Mouse (Mus musculus): ENCODE measurements at regions not wholly inside any gene's neighbourhood (a gene's known extent, or its start where the extent isn't known, plus 50 kb on each side); places are given as distances from the start of the nearest gene placed in this dataset.
A peak's percentile ranks its signal among the peaks of the same experiment; 100 is the strongest.

DNA sequence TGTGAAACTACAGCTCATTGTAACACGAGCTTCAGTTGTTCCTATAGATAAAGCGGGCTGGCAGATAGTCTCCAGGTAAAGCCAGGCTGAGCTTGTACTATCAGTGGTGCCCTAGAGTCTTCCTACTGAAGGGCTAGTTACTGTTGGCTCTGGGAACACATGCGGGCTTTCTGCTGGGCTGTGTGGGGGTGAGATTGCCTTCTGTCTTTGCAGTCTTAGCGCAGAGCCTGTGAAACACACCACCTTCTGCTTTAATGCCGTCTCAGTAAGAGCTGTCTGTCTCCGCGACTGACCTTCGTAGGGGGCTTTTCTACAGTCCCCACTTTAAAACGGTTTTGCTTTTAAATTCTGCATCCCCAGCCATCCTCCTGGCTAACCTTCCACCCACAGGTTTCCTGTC, 76.7 kb downstream of the Trim29 start:
- ATAC-seq, result no peak
- 67% methylated on average over 9 of the region's 9 CpGs for WGBS
- no peak overlapping the region for H3K4me3 ChIP-seq (ENCODE audit: low read depth, low read length)
- H3K36me3 ChIP-seq (ENCODE audit: control insufficient read depth, insufficient read depth, low read length), result no peaks in the 10 kb centered on the region
- no peaks in the 10 kb centered on the region for H3K27me3 ChIP-seq (ENCODE audit: control insufficient read depth, insufficient read depth, low read depth, low read length)
- no peak overlapping the region for H3K9ac ChIP-seq (ENCODE audit: low read depth, low read length)
- no peaks in the 10 kb centered on the region for H3K9me3 ChIP-seq (replicated peaks; ENCODE audit: control insufficient read depth, low read length, poor library complexity, severe bottlenecking)
- peaks cover 3% of the 10 kb centered on the region; the same call in 1 of the 2 replicates for H3K4me1 ChIP-seq (ENCODE audit: control insufficient read depth, insufficient read depth, low read length)
- no peak overlapping the region for H3K4me2 ChIP-seq (ENCODE audit: low read length)
- H3K27ac ChIP-seq (ENCODE audit: low read length), result no peak overlapping the region

DNA sequence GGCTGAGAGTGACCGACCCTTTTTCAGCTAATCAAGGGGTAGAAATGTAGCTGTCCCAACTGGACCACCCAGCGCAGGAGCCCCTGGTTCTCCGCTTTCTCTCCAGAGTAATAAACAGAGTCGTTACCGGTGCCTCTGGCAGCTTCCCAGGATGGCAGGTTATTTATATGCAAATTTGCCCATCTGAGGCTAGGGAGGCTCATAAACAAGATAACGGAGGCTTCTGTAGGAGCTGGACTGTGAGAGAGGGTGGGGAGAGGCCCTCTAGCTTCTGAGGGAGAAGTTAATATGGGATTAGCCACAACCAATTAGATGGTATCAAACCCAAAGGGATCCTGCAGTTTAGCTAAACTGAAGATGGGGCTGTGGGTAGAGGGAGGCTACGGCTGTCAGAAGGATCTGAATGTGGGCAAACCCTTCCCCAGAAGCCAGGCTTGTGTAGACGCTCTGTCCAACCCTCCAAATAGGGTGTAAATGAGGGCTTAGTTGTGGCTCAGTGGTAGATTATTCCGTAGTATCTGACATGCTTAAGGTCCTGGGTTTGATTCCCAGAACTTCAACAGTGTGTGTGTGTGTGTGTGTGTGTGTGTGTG, 78.9 kb downstream of the Trim29 start:
- no peaks in the 10 kb centered on the region for H3K27me3 ChIP-seq (ENCODE audit: control insufficient read depth, insufficient read depth, low read depth, low read length)
- H3K27ac ChIP-seq (ENCODE audit: low read length), result no peak overlapping the region
- no peaks in the 10 kb centered on the region for H3K36me3 ChIP-seq (ENCODE audit: control insufficient read depth, insufficient read depth, low read length)
- no peak overlapping the region for H3K9ac ChIP-seq (ENCODE audit: low read depth, low read length)
- H3K9me3 ChIP-seq (replicated peaks; ENCODE audit: control insufficient read depth, low read length, poor library complexity, severe bottlenecking), result no peaks in the 10 kb centered on the region
- H3K4me3 ChIP-seq (ENCODE audit: low read depth, low read length), result no peak overlapping the region
- no peak overlapping the region for H3K4me2 ChIP-seq (ENCODE audit: low read length)
- ATAC-seq, result peak; percentile 76
- 13% methylated on average over 9 of the region's 9 CpGs for WGBS
- no peaks in the 10 kb centered on the region; the same call in 1 of the 2 replicates for H3K4me1 ChIP-seq (ENCODE audit: control insufficient read depth, insufficient read depth, low read length)

- 80% methylated on average over 6 of the region's 6 CpGs for WGBS
- Histone ChIP-seq H3K36me3 (ENCODE audit: control insufficient read depth, insufficient read depth, low read length) (no peaks in the 10 kb centered on the region), H3K27me3 (ENCODE audit: control insufficient read depth, insufficient read depth, low read depth, low read length) (no peaks in the 10 kb centered on the region), H3K4me2 (ENCODE audit: low read length) (no peak overlapping the region), H3K9ac (ENCODE audit: low read depth, low read length) (no peak overlapping the region), H3K4me1 (ENCODE audit: control insufficient read depth, insufficient read depth, low read length) (no peaks in the 10 kb centered on the region; the same call in 1 of the 2 replicates), H3K4me3 (ENCODE audit: low read depth, low read length) (no peak overlapping the region), H3K9me3 (replicated peaks; ENCODE audit: control insufficient read depth, low read length, poor library complexity, severe bottlenecking) (no peaks in the 10 kb centered on the region), H3K27ac (ENCODE audit: low read length) (no peak overlapping the region)
- ATAC-seq, result no peak
Measured at GRCm38 (mm10) chr9:43392467-43393064, 81.9 kb downstream of the Trim29 start.

DNA sequence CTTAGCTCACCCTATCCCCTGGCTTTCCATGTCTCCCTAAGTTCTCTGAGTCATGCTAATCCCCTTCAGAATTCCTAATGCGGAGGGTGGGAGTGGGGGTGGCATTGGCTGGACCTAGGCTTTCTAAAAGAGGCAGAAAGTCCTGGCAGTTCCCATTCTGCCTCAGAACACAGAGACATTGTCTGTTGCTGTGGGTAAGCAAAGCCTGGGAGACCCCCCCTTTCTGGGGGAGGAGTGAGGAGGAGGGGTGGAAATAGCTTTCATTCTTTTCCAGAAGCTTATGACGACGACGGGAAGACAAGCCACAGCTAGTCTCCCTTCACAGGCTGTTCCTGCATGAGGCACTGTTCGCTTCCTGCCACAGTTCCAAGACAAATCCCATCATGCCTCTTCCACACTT, 83.6 kb downstream of the Trim29 start:
- no peaks in the 10 kb centered on the region; the same call in 1 of the 2 replicates for H3K4me1 ChIP-seq (ENCODE audit: control insufficient read depth, insufficient read depth, low read length)
- ATAC-seq, result no peak
- 41% methylated on average over 5 of the region's 5 CpGs for WGBS

GRCm38 (mm10) chr9:43395209-43395608, 84.6 kb downstream of the Trim29 start:
- no peak for ATAC-seq
- no peaks in the 10 kb centered on the region for H3K36me3 ChIP-seq (ENCODE audit: control insufficient read depth, insufficient read depth, low read length)
- H3K4me1 ChIP-seq (ENCODE audit: control insufficient read depth, insufficient read depth, low read length), result no peaks in the 10 kb centered on the region
- no peaks in the 10 kb centered on the region for H3K27me3 ChIP-seq (ENCODE audit: control insufficient read depth, insufficient read depth, low read depth, low read length)
- no peak overlapping the region for H3K9ac ChIP-seq (ENCODE audit: low read depth, low read length)
- WGBS, result 51% methylated on average over 5 of the region's 5 CpGs
- no peak overlapping the region for H3K27ac ChIP-seq (ENCODE audit: low read length)
- H3K9me3 ChIP-seq (replicated peaks; ENCODE audit: control insufficient read depth, low read length, poor library complexity, severe bottlenecking), result no peaks in the 10 kb centered on the region
- H3K4me3 ChIP-seq (ENCODE audit: low read depth, low read length), result no peak overlapping the region
- H3K4me2 ChIP-seq (ENCODE audit: low read length), result no peak overlapping the region

More for the DNA sequence above, 83.6 kb downstream of the Trim29 start:
- no peak overlapping the region for H3K4me2 ChIP-seq (ENCODE audit: low read length)
- no peaks in the 10 kb centered on the region for H3K27me3 ChIP-seq (ENCODE audit: control insufficient read depth, insufficient read depth, low read depth, low read length)
- no peaks in the 10 kb centered on the region for H3K36me3 ChIP-seq (ENCODE audit: control insufficient read depth, insufficient read depth, low read length)
- H3K4me3 ChIP-seq (ENCODE audit: low read depth, low read length), result no peak overlapping the region
- H3K9me3 ChIP-seq (replicated peaks; ENCODE audit: control insufficient read depth, low read length, poor library complexity, severe bottlenecking), result no peaks in the 10 kb centered on the region
- no peak overlapping the region for H3K27ac ChIP-seq (ENCODE audit: low read length)
- H3K9ac ChIP-seq (ENCODE audit: low read depth, low read length), result no peak overlapping the region

GRCm38 (mm10) chr9:43396566-43396965, 85.9 kb downstream of the Trim29 start:
- Histone ChIP-seq H3K36me3 (ENCODE audit: control insufficient read depth, insufficient read depth, low read length) (no peaks in the 10 kb centered on the region), H3K9ac (ENCODE audit: low read depth, low read length) (no peak overlapping the region), H3K4me3 (ENCODE audit: low read depth, low read length) (no peak overlapping the region), H3K27me3 (ENCODE audit: control insufficient read depth, insufficient read depth, low read depth, low read length) (no peaks in the 10 kb centered on the region), H3K27ac (ENCODE audit: low read length) (no peak overlapping the region), H3K9me3 (replicated peaks; ENCODE audit: control insufficient read depth, low read length, poor library complexity, severe bottlenecking) (no peaks in the 10 kb centered on the region), H3K4me1 (ENCODE audit: control insufficient read depth, insufficient read depth, low read length) (no peaks in the 10 kb centered on the region), H3K4me2 (ENCODE audit: low read length) (no peak overlapping the region)
- ATAC-seq, result no peak

GRCm38 (mm10) chr9:43408493-43408892, 97.8 kb downstream of the Trim29 start:
- Histone ChIP-seq H3K4me3 (ENCODE audit: low read depth, low read length) (no peak overlapping the region), H3K9ac (ENCODE audit: low read depth, low read length) (no peak overlapping the region), H3K27me3 (ENCODE audit: control insufficient read depth, insufficient read depth, low read depth, low read length) (no peaks in the 10 kb centered on the region), H3K4me2 (ENCODE audit: low read length) (no peak overlapping the region), H3K27ac (ENCODE audit: low read length) (no peak overlapping the region), H3K4me1 (ENCODE audit: control insufficient read depth, insufficient read depth, low read length) (0 out of 2 replicates have a peak, but pooled peaks cover 2% of the 10 kb centered on the region), H3K36me3 (ENCODE audit: control insufficient read depth, insufficient read depth, low read length) (no peaks in the 10 kb centered on the region), H3K9me3 (replicated peaks; ENCODE audit: control insufficient read depth, low read length, poor library complexity, severe bottlenecking) (no peaks in the 10 kb centered on the region)
- 71% methylated on average over 6 of the region's 6 CpGs for WGBS
- ATAC-seq, result no peak

GRCm38 (mm10) chr9:43412473-43412872, 101.8 kb downstream of the Trim29 start:
- H3K27ac ChIP-seq (ENCODE audit: low read length), result no peak overlapping the region
- no peaks in the 10 kb centered on the region for H3K9me3 ChIP-seq (replicated peaks; ENCODE audit: control insufficient read depth, low read length, poor library complexity, severe bottlenecking)
- no peak overlapping the region for H3K4me2 ChIP-seq (ENCODE audit: low read length)
- ATAC-seq, result no peak
- WGBS, result 47% methylated on average over 3 of the region's 3 CpGs
- H3K4me1 ChIP-seq (ENCODE audit: control insufficient read depth, insufficient read depth, low read length), result 0 out of 2 replicates have a peak, but pooled peaks cover 2% of the 10 kb centered on the region
- no peaks in the 10 kb centered on the region for H3K27me3 ChIP-seq (ENCODE audit: control insufficient read depth, insufficient read depth, low read depth, low read length)
- H3K36me3 ChIP-seq (ENCODE audit: control insufficient read depth, insufficient read depth, low read length), result no peaks in the 10 kb centered on the region
- H3K9ac ChIP-seq (ENCODE audit: low read depth, low read length), result no peak overlapping the region
- no peak overlapping the region for H3K4me3 ChIP-seq (ENCODE audit: low read depth, low read length)

DNA sequence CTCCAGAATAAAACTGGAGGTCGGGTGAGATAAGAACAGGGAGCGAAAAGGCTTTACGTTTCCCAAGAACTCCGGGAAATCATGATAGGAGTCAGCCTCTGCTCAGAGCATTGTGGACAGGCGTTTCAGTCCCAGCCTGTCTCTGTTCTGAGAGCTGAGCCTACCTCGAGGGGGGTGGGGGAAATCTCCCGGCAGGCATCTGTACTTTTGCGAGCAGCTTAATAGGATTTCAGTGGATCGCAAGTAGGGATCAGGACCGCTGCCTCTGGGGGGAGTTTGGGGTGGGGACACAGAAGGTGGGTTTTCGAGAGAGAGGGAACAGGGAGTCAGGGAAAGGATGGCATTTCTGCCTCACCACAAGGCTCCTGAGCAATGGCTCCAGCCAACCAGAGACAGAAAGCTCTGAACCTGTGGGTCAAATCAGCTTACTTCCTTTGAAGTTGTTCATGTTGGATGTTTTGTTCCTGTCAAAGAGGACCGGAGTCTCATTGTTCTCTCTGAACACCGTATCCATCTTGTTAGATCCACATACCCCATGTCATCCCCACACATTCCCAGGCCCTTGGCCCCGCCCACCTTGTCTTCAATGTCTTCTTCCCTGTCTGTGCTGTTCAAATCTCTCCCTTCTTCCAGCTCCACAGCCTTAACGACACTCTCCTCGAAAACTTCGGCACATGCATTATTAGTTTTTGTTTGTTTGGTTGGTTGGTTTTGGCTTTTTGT, 109.5 kb downstream of the Trim29 start:
- Histone ChIP-seq H3K4me1 (ENCODE audit: control insufficient read depth, insufficient read depth, low read length) (peaks cover 7% of the 10 kb centered on the region; the same call in 1 of the 2 replicates), H3K27me3 (ENCODE audit: control insufficient read depth, insufficient read depth, low read depth, low read length) (no peaks in the 10 kb centered on the region), H3K36me3 (ENCODE audit: control insufficient read depth, insufficient read depth, low read length) (no peaks in the 10 kb centered on the region), H3K9ac (ENCODE audit: low read depth, low read length) (no peak overlapping the region), H3K4me3 (ENCODE audit: low read depth, low read length) (no peak overlapping the region), H3K27ac (ENCODE audit: low read length) (no peak overlapping the region), H3K9me3 (replicated peaks; ENCODE audit: control insufficient read depth, low read length, poor library complexity, severe bottlenecking) (no peaks in the 10 kb centered on the region), H3K4me2 (ENCODE audit: low read length) (peak overlapping the region; percentile 29)
- ATAC-seq, result no peak
- 8% methylated on average over 17 of the region's 17 CpGs for WGBS
